Mouse (Mus musculus) heart, embryonic 15.5 days (tissue): ENCODE data around the gene Ctnna3. TPM values are rescaled to one million over a fixed set of nuclear protein-coding genes. Genes with fewer than 3 reads are reported as not detected.
A peak's percentile ranks its signal among the peaks of the same experiment; 100 is the strongest.

Experiments used
- ATAC-seq: fragments of 200-750 bp; cut with Nextera tagmentation; replicated peaks from 2 replicates; pipeline ENCODE4 v1.8.0; 2017; ENCODE audit warnings: low read depth, moderate TSS enrichment; ENCODE audit not compliant: insufficient number of reproducible peaks, insufficient read depth, low FRiP score
- H3K27ac ChIP-seq: fragments of 300-500 bp; sonication (generic); 2 replicates; pipeline ENCODE4 v1.5.1; 2015; ENCODE audit warnings: mild to moderate bottlenecking, inconsistent platforms
- H3K27me3 ChIP-seq: fragments of 300-500 bp; sonication (generic); 2 replicates; pipeline ENCODE4 v1.6.1; 2015; ENCODE audit warnings: inconsistent platforms
- H3K36me3 ChIP-seq: fragments of 300-500 bp; sonication (generic); 2 replicates; pipeline ENCODE4 v1.6.1; 2015; ENCODE audit warnings: mild to moderate bottlenecking, inconsistent platforms
- H3K4me1 ChIP-seq: fragments of 300-500 bp; sonication (generic); replicated peaks from 2 replicates; pipeline ENCODE4 v1.6.1; 2015; ENCODE audit warnings: inconsistent platforms
- H3K4me2 ChIP-seq: fragments of 300-500 bp; sonication (generic); 2 replicates; pipeline ENCODE4 v1.6.1; 2015; ENCODE audit warnings: inconsistent platforms, mild to moderate bottlenecking, moderate library complexity
- H3K4me3 ChIP-seq: fragments of 300-500 bp; sonication (generic); 2 replicates; pipeline ENCODE4 v1.5.1; 2015; ENCODE audit warnings: mild to moderate bottlenecking, inconsistent platforms
- H3K9ac ChIP-seq: fragments of 300-500 bp; sonication (generic); 2 replicates; pipeline ENCODE4 v1.6.1; 2015; ENCODE audit warnings: mild to moderate bottlenecking, inconsistent platforms
- H3K9me3 ChIP-seq: fragments of 300-500 bp; sonication (generic); replicated peaks from 2 replicates; pipeline ENCODE4 v1.6.1; 2016; ENCODE audit warnings: inconsistent platforms
- WGBS: fragments of 180-500 bp; shearing (Covaris S2); methylation state at CpG from one replicate; pipeline ENCODE4 v1.1.7; 2015; ENCODE audit warnings: mixed read lengths; 5-methylcytosine and 5-hydroxymethylcytosine counted together
- polyA plus RNA-seq: library from polyadenylated mRNA; unstranded; fragments of >200 nt; fragmentation: Nextera tagmentation; extraction: Ambion mirVana; gene quantifications from 2 replicates; pipeline ENCODE4 v1.2.1, GENCODE M21; 2015

Gene Ctnna3
- polyA plus RNA-seq, 1 experiment from 2014 or later = 27.8 TPM

GRCm38 (mm10) chr10:63541754-63542153 is 111.9 kb downstream of the Ctnna3 start:
- peak overlapping the region; percentile 92 for H3K27ac ChIP-seq
- H3K4me2 ChIP-seq = peak overlapping the region; percentile 20
- no peak overlapping the region for H3K4me3 ChIP-seq
- H3K36me3 ChIP-seq = peaks cover 7% of the 10 kb centered on the region
- no peaks in the 10 kb centered on the region for H3K27me3 ChIP-seq
- H3K9me3 ChIP-seq = no peaks in the 10 kb centered on the region
- H3K9ac ChIP-seq = no peak overlapping the region; the same call in 1 of the 2 replicates
- WGBS = 11% methylated on average over 5 of the region's 5 CpGs
- ATAC-seq = peak; percentile 92
- H3K4me1 ChIP-seq = peaks cover 22% of the 10 kb centered on the region

GRCm38 (mm10) chr10:63542493-63542892 is 112.6 kb downstream of the Ctnna3 start:
- Histone ChIP-seq H3K27me3 (no peaks in the 10 kb centered on the region), H3K9ac (no peak overlapping the region), H3K4me1 (peaks cover 26% of the 10 kb centered on the region), H3K4me3 (no peak overlapping the region), H3K27ac (peak overlapping the region; percentile 92), H3K36me3 (peaks cover 7% of the 10 kb centered on the region), H3K4me2 (peak overlapping the region; percentile 20), H3K9me3 (no peaks in the 10 kb centered on the region)
- ATAC-seq = no peak
- 33% methylated on average over 6 of the region's 6 CpGs for WGBS

DNA sequence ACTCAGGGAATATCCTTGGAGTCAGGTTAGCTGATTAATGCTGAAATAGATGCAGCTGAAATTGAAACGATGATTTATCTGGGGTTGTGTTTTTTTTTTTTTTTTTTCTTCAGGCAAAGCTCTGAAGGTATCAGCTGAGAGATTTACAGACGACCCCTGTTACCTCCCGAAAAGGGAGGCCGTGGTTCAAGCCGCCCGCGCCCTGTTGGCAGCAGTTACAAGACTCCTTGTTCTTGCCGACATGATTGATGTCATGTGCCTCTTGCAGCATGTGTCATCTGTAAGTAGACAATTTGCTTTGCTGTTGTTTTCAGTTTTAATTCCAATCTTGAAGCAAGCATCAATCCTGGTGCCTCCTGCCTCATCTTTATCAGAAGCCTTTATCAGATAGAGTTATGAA is 136.8 kb downstream of the Ctnna3 start:
- Histone ChIP-seq H3K9ac (no peak overlapping the region), H3K4me3 (no peak overlapping the region), H3K4me1 (no peaks in the 10 kb centered on the region; the same call in 1 of the 2 replicates), H3K36me3 (peaks cover 15% of the 10 kb centered on the region), H3K4me2 (no peak overlapping the region), H3K27me3 (no peaks in the 10 kb centered on the region), H3K27ac (no peak overlapping the region), H3K9me3 (no peaks in the 10 kb centered on the region)
- ATAC-seq = no peak
- WGBS = 70% methylated on average over 8 of the region's 8 CpGs

DNA sequence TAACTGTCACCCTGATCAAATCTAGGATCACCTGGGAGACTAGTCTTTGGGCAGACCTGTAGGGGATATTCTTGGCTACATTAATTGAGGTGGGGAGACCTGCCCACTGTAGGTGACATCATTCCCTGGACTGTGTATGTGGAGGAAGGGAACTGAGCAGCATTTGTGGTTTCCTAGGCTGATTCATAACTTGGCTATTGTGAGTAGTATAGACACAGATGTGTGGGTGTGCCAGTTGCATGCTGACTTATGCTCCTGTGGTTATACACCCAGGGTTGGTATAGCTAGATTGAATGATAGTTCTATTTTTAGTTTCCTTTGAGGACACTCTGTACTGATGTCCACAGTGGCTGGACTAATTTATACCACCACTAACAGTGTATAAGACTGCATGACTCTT is 141.7 kb downstream of the Ctnna3 start:
- Histone ChIP-seq H3K4me3 (no peak overlapping the region), H3K4me2 (no peak overlapping the region), H3K4me1 (no peaks in the 10 kb centered on the region; the same call in 1 of the 2 replicates), H3K27ac (no peak overlapping the region), H3K27me3 (no peaks in the 10 kb centered on the region), H3K9me3 (no peaks in the 10 kb centered on the region), H3K36me3 (peaks cover 20% of the 10 kb centered on the region), H3K9ac (no peak overlapping the region)
- ATAC-seq = no peak

DNA sequence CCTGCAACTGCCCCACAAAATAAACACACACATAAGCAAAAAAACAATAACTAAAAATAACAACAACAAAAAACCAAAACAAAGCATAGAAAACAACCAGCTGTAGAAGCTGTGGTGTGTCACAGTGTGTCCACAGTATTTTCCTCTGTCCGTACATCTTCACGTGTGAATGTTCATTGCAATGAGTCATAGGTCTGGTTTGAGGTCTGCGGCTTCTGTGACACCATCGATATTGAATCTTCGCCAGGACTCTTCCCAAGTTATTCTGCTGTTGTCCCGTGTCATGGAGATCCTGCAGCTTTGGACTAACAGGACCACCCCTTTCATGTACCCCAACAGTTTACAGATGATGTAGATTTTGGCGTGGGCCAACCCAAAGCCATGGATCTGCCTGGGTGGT is 143.0 kb downstream of the Ctnna3 start:
- Histone ChIP-seq H3K4me1 (no peaks in the 10 kb centered on the region), H3K4me2 (no peak overlapping the region), H3K27ac (no peak overlapping the region), H3K9me3 (no peaks in the 10 kb centered on the region), H3K27me3 (no peaks in the 10 kb centered on the region), H3K36me3 (peaks cover 16% of the 10 kb centered on the region), H3K4me3 (no peak overlapping the region), H3K9ac (no peak overlapping the region)
- WGBS = 89% methylated on average over 7 of the region's 7 CpGs
- no peak for ATAC-seq

GRCm38 (mm10) chr10:63574100-63574609 is 144.3 kb downstream of the Ctnna3 start:
- no peak overlapping the region for H3K27ac ChIP-seq
- H3K4me1 ChIP-seq = no peaks in the 10 kb centered on the region
- H3K4me3 ChIP-seq = no peak overlapping the region
- peak; percentile 29; the same call in 1 of the 2 replicates for ATAC-seq
- H3K9me3 ChIP-seq = no peaks in the 10 kb centered on the region
- H3K9ac ChIP-seq = no peak overlapping the region
- peaks cover 16% of the 10 kb centered on the region for H3K36me3 ChIP-seq
- 81% methylated on average over 7 of the region's 7 CpGs for WGBS
- no peak overlapping the region for H3K4me2 ChIP-seq
- no peaks in the 10 kb centered on the region for H3K27me3 ChIP-seq

DNA sequence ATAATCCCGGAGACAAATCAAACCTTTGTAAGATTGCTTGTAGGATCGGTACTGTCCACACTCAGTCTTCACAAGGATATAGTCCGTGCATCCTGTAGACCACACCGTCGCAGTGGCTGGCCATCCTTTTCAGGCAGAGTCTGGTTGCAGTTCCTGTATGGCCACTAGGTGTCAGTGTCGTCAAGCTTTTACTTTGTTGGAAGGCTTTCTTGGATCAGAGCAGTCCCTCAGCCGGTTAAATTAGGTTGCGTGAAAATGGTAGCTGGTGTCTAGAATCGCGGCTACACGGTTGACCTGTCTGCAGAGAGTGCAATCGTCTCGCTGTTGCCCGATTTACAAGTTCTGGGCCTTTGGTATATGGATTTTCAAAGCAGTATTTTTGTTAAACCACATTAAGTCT is 152.7 kb downstream of the Ctnna3 start:
- H3K9ac ChIP-seq = no peak overlapping the region
- no peak overlapping the region for H3K4me2 ChIP-seq
- no peaks in the 10 kb centered on the region; the same call in 1 of the 2 replicates for H3K36me3 ChIP-seq
- no peaks in the 10 kb centered on the region for H3K27me3 ChIP-seq
- H3K4me1 ChIP-seq = no peaks in the 10 kb centered on the region; the same call in 1 of the 2 replicates
- no peaks in the 10 kb centered on the region for H3K9me3 ChIP-seq
- H3K4me3 ChIP-seq = no peak overlapping the region
- H3K27ac ChIP-seq = no peak overlapping the region
- peak; percentile 22; the same call in 1 of the 2 replicates for ATAC-seq
- WGBS = 6% methylated on average over 14 of the region's 14 CpGs

- 0 out of 2 replicates have a peak overlapping the region, but pooled peaks have one; percentile 3 for H3K4me2 ChIP-seq
- WGBS = 62% methylated on average over 20 of the region's 20 CpGs
- no peak for ATAC-seq
- H3K27ac ChIP-seq = no peak overlapping the region
- H3K27me3 ChIP-seq = no peaks in the 10 kb centered on the region
- no peaks in the 10 kb centered on the region for H3K9me3 ChIP-seq
- no peak overlapping the region for H3K9ac ChIP-seq
- no peak overlapping the region for H3K4me3 ChIP-seq
- H3K4me1 ChIP-seq = peaks cover 6% of the 10 kb centered on the region; the same call in 1 of the 2 replicates
- no peaks in the 10 kb centered on the region; the same call in 1 of the 2 replicates for H3K36me3 ChIP-seq
These were observed 154.0 kb downstream of the Ctnna3 start for GRCm38 (mm10) chr10:63583798-63584374.

DNA sequence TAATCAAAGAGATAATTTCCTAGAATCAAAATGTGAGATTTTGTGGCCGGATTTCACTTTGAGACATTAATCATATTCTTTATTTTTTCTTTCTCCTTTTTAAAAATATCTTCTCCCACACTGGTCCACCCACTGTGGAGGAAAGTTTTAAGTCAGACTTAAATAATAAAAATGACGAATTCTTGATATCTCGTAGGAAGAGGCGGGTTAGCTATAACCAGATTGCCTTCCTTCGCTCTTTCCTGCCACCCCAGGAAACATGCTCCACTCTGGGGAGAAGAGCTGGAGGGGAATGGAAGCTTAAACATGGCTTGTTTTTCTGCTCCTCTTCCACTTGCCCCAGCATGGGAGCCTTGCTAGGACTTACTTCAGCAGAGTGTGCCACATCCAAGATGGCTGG is 169.5 kb downstream of the Ctnna3 start:
- H3K9me3 ChIP-seq = 0 out of 2 replicates have a peak, but pooled peaks cover 4% of the 10 kb centered on the region
- H3K36me3 ChIP-seq = peaks cover 14% of the 10 kb centered on the region; the same call in 1 of the 2 replicates
- H3K27me3 ChIP-seq = no peaks in the 10 kb centered on the region
- no peak overlapping the region for H3K9ac ChIP-seq
- WGBS = 85% methylated on average over 5 of the region's 5 CpGs
- H3K27ac ChIP-seq = no peak overlapping the region
- peaks cover 8% of the 10 kb centered on the region for H3K4me1 ChIP-seq
- no peak overlapping the region for H3K4me3 ChIP-seq
- H3K4me2 ChIP-seq = no peak overlapping the region
- ATAC-seq = no peak

- Histone ChIP-seq H3K27me3 (no peaks in the 10 kb centered on the region), H3K27ac (peak overlapping the region; percentile 72), H3K4me3 (no peak overlapping the region), H3K4me1 (peaks cover 8% of the 10 kb centered on the region), H3K36me3 (0 out of 2 replicates have a peak, but pooled peaks cover 8% of the 10 kb centered on the region), H3K9ac (no peak overlapping the region), H3K9me3 (no peaks in the 10 kb centered on the region), H3K4me2 (no peak overlapping the region)
- peak; percentile 73; the same call in 1 of the 2 replicates for ATAC-seq
- 56% methylated on average over 2 of the region's 2 CpGs for WGBS
These were observed 171.3 kb downstream of the Ctnna3 start for GRCm38 (mm10) chr10:63601206-63601605.

DNA sequence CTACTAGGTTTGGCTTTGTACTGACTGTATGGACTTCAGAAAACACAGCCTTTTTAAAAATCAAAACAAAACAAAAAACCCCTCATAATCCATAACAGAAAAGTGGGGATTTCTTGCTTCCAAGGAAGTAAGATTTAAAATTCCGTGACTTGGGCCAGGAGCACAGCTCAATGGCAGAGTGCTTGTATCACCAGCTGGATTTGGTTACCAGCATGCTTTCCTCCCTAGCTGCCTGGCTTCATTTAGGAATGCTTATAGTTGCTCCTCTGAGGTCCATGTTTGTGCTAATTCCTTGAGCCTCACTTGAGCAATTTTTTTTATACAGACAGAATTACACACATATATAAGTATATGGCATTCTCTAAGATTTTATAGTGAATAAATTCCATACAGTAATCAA is 198.6 kb downstream of the Ctnna3 start:
- no peak for ATAC-seq

DNA sequence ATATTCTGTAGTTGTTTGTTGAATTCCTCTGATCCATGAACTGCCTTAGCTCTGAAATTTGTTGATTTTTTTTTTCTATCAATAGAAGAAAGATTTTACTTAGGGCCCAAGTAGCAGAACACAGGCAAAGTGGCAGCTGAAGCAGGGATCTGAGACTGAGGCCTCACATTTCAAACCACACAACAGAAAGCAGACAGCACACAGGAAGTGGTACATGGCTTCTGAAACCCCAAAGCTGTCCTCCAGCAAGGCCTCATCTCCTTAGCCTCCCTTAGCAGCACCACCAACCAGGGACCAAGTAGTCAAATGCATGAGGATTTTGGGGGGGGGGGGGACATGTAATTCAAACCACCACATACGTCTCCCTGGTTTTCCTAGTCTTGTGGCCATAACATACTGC is 204.0 kb downstream of the Ctnna3 start:
- Histone ChIP-seq H3K36me3 (no peaks in the 10 kb centered on the region), H3K9me3 (no peaks in the 10 kb centered on the region), H3K27me3 (no peaks in the 10 kb centered on the region), H3K4me2 (no peak overlapping the region), H3K4me1 (peaks cover 12% of the 10 kb centered on the region; the same call in 1 of the 2 replicates), H3K4me3 (no peak overlapping the region), H3K9ac (no peak overlapping the region), H3K27ac (no peak overlapping the region)
- ATAC-seq = no peak
- WGBS = 88% methylated on average over 1 of the region's 1 CpGs

More for the DNA sequence above, 198.6 kb downstream of the Ctnna3 start:
- 68% methylated on average over 1 of the region's 1 CpGs for WGBS
- Histone ChIP-seq H3K36me3 (no peaks in the 10 kb centered on the region), H3K27me3 (no peaks in the 10 kb centered on the region), H3K9me3 (no peaks in the 10 kb centered on the region), H3K4me1 (no peaks in the 10 kb centered on the region), H3K27ac (no peak overlapping the region), H3K9ac (no peak overlapping the region), H3K4me3 (no peak overlapping the region), H3K4me2 (no peak overlapping the region)
